Mouse (Mus musculus) heart, adult 11 months (tissue): ENCODE measurements around the gene Eif5a2.

Source experiments
- DNase-seq: peaks from one replicate; pipeline ENCODE4 v3.0.0; 2022

Gene Eif5a2

DNA sequence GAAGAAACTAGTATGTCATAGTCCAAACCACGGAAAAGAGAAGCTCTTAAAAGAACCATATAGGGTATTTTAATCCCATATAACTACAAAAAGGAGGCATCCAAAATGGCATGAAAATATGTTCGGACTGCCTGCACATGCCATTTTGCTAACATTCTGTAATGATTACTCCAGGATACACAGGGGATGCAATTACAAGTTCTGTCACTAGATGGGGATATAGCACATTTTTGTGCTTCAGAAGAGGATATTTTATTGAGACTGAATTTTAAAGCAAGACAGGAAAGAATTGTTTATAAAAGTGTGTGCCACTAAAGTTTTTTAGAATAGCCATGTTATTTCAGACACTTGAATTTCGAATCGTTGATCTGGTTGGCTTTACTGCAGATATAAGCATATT is 33.3 kb downstream of the Eif5a2 start:
- no peak for DNase-seq

DNA sequence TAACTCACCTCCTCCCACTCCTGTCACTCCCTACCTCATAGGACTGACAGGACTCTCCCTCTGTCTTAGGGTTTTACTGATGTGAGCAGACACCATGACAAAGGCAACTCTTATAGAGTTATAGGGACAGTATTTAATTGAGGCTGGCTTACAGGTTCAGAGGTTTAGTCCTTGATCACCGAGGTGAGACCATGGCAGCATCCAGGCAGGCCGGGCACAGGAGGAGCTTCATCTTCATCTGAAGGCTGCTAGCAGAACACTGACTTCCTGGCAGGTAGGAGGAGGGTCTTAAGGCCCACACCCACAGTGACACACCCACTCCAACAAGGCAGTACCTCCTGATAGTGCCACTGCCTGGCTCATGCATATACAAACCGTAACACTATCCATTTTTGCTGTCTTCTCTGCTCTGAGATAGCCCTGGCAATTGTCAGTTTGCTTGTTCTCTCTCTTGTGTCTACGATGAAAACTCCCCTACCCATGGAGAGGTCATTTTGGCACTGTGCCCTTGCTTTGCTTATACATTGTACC is 35.0 kb downstream of the Eif5a2 start:
- DNase-seq, result peak; percentile 51

DNA sequence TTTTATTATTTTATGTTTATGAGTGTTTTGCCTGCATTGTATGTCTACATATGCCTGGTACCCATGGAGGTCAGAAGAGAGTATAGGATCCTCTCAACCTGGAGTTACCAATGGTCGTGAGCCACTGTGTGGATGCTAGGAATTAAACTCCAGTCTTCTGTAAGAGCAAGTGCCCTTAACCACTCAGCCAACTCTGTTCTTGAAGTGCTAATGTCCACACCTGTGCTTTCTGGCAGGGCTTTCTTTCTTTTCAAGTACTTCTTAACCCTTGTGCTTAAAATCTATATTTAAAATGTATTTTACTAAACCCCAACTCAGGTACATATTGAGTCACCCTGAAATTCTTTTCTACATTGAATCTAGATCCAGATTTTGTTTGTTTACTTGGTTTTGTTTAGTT is 45.2 kb downstream of the Eif5a2 start:
- peak; percentile 21 for DNase-seq

- DNase-seq, result peak; percentile 24
Measured at GRCm38 (mm10) chr3:28827605-28828004, 46.5 kb downstream of the Eif5a2 start.

- peak; percentile 76 for DNase-seq
Measured at GRCm38 (mm10) chr3:28829454-28829853, 48.4 kb downstream of the Eif5a2 start.

DNA sequence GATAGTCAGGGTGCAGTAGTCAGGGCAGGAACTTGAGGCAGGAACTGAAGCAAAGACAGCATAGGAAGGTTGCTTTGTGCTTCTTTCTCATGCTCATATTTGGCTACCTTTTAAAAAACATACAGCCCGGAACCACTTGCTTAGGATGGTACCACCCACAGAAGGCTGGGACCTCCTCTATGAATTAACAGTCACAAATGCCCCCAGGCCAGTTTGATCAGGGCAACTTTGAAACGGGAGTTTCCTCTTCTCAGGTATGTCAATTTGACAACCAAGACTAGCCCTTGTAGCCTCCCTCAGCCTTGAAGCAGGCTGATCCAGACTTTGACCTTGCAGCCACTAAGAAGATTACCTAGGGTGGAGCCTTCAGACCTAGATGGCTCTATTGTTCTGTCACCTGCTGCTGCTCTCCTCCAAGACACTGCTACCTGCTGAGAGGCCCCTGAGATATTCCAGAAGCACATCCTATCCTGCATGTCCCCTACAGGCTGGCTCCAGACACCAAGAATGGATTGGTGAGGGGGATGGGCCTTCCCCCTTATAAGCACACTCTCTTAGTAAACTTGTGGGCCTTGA is 55.8 kb downstream of the Eif5a2 start:
- peak; percentile 68 for DNase-seq

DNA sequence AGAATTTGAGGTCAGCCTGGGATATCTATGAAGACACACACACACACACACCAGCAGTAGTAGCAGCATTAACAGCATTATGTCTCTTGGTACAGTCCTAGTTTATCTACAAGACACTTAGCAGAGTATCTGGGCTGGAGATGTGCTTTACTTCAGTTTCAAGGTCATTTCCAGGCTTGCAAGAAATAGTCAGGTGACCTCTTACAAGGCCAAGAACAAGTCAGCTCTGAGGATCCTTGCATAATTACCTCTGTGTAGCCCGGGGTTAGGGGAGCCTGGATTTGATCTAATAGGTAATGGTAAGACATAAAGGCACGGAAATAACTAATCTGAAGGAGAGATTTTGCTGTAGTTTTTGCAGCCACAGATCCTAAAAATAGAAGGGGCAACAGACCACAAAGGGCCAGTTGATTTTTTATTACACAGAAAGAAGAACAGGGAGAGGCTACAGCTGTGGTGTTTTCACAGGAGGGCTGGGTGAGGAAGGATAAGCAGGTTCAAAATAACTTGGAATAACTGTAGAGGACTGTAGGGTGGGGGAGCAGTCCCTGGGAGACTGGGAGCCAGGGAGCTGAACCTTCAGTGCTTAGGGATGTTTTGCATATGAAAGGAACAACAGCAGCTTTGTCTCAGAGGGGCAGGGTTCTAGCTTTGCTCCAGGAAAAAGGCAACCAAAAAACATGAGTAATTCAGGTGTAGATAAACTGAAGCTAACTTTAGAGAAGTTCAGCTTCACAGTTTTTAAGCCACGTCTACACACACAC is 61.0 kb downstream of the Eif5a2 start:
- peak; percentile 3 for DNase-seq

- DNase-seq, result no peak
Measured at GRCm38 (mm10) chr3:28843231-28843630, 62.2 kb downstream of the Eif5a2 start.

DNA sequence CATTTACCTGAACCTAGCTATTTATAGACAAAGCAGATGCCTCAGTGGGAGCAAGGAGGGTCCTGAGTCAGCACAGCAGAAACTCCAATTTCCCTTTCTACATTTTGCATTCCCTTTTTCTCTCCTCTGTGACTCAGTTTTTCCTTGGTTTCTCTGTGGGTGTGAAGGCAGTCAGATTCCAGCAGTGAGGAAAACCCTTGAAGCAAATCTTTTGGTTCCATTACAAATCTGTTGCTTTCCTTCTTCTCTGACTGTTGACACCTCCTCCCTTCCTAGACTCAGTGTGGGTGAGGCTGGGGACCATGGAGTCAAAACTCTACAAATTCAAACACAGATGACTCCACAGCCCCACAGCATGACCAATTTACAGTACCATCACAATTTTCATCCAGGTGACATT is 66.0 kb downstream of the Eif5a2 start:
- peak; percentile 59 for DNase-seq
